Mouse (Mus musculus): Measurements from ENCODE around the gene Fancc. TPM values are rescaled to one million over a fixed set of nuclear protein-coding genes. Genes with fewer than 3 reads are reported as not detected.
A peak's percentile ranks its signal among the peaks of the same experiment; 100 is the strongest.
"Not testable (repeated sequence)": the region's sequence is repeated elsewhere in the genome, so short reads cannot be mapped to it uniquely, and the experiment has no call there.

Gene Fancc
- total RNA-seq, 2 experiments from 2014 or later, result 9.1 to 9.7 TPM

DNA sequence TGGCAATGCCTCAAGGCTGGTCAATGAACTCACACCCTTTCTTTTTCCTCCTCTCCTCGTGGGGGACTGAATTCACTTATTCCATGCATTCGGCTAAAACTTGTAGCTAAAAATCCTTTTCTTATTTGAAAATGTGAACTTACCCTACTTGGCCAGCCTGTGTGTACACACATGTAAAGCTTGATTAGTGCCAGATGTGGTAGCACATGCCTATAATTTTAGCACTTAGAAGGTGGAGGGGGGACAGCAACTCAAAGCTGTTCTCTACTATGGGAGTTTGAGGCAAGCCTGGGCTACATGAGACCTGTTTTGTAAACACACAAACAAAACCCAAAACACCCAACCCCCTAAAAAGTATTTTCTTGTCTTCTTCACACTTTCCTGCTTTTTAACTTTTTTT is 19.5 kb upstream of the Fancc start:
- no peak for DNase-seq (ENCODE audit: low spot score in 2 of 2)

DNA sequence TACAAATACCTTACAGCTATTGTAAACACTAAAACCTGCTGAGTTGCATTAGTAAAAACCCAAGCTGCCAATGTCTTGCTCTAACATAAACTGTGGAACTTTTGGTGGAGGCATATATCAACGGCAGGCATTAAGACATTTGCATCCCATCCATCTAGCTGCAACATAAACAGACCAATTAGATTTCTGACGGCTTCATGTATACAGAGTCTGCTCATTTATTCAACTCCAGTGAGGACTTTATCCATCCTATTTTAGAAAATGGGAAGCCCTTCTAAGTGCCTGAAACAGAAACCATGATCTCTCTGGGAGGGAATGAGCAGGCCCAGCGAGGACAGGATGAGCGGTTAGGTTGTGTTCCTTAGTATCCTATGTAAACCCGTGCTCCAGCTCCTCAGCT is 18.5 kb upstream of the Fancc start:
- DNase-seq (ENCODE audit: low spot score in 2 of 2), result no peak

DNA sequence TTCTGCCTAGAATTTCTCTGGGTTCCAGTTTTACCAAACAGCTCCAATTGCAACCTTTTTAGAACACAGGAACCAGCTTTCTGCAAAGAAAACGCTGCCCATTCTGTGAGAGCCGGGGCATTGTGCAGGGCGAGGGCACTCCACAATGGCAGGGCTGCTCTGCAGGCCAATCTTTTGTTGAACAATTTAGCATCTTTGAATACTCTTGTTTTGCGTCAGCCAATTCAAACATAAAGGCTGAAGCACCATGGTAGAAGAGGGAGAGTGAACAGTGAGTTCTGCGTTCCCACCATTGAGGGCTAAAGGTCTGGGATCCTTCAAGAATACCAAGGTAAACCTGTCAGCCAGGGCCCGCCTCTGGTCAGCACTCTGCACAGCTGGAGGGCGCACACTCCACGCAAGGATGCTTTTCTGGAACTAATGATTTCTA is 17.9 kb upstream of the Fancc start:
- DNase-seq (ENCODE audit: low spot score in 2 of 2), result no peak

DNA sequence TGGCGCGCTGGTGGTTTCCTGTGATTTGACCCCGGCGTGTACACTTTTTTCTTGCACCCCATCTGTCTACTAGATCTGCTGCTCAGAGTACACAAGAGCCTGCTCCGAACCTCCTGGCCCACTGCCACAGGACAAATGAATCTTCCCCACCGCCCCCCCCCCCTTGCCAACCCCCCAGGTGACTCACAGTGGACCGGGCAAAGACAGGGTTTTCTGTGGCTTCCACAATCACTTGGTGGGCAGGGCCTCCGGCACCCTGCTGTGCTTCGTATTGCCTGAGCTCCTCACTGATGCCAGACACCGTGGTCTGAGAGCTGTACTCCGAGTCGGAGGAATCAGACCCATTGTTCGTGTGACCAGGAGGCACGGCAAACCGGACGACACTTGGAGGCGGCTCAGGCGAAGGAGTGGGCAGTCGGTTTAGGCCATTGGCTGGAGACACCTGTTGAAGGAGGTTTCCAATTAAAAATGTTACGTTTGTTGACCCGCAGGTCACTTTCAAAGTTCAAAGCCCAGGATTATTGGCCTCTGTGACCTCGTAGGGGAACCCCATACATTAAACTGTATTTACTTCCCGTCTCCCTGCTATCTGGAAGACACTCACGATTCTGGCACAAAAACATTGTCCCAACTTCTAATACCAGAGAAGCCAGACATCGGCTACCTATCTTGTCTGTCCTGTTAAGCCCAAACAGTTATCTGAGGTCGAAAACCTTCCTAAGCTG is 16.5 kb upstream of the Fancc start:
- DNase-seq (ENCODE audit: low spot score in 2 of 2), result no peak

DNA sequence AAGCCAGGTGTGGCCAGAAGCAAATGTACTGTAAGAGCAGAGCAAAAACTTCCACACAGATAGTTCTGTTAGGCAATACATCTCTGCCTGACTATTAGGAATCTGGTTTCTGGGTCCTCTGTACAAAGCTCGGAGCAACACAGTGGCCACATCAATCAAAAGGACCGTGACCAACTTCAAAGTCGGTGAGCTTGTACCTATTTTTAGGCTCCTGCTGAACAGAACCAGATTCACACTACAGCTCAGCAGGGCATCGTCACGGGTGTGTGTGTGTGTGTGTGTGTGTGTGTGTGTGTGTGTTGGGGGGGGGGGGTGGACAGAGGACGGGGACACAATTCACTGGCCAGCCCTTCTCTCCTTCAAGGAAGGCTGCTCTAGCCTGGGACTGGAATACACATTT is 15.3 kb upstream of the Fancc start:
- DNase-seq (ENCODE audit: low spot score in 2 of 2), result no peak

DNA sequence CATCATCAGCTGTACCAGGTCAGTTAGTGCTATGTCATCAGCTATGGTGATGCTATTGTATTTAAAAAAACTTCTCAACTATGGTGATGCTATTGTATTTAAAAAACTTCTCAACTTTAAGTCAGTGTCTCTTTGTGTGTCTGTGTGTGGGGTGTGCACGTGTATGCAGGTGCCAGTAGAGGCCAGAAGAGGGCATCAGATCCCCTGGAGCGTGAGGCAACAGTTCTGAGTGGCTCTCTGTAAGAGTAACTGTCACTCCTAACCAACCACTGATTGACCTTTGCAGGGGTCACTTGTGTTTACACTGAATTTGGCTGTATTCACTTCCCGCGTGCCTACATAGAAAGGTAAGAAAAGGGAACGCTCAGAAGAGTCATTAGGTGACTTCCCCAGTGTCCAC is 10.7 kb upstream of the Fancc start:
- DNase-seq (ENCODE audit: low spot score in 2 of 2), result no peak

DNA sequence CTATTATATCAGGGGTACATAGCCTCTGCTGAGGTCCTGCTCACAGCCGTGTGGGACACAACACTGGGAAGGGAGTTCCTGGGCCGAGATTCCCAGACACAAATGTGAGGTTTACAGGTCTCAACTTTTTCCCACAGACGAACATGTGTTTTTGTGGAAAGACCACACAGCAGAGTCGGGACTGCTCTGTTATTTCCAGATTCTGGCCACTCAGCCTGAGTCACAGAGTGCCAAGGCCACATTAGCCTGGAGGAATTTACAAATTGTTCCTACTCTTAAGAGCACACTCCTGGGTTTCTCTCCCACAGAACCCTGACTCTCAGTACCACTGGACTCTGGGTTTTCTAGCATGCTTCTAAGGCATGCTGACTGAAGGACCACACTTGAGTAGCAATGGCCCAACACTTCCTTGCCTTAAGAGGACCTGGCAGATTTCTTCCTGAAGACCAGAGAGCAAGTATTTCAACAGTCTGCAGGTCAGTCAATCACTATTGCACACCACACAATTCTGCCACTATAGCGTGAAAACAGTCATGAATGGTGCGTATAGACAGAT is 10.0 kb upstream of the Fancc start:
- no peak for DNase-seq (ENCODE audit: low spot score in 2 of 2)

DNA sequence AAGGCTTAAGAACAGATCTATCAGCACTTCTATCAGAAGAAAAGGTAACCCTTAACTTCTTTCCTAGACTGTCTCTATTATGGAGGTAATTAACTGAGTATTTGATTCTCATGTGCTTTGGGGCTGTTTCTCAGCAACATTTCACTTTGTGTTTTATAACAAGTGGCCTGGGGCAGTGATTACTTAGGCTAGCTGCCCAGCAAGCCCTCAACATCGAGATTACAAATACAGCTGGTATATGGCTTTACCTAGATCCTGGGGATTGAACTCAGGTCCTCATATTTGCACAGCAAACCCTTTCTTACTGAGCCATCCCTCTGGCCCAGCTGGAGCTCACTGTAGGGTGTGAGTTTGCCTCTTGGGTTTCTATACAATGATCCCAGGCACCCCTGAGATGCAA is 9.3 kb upstream of the Fancc start:
- DNase-seq (ENCODE audit: low spot score in 2 of 2), result no peak

DNA sequence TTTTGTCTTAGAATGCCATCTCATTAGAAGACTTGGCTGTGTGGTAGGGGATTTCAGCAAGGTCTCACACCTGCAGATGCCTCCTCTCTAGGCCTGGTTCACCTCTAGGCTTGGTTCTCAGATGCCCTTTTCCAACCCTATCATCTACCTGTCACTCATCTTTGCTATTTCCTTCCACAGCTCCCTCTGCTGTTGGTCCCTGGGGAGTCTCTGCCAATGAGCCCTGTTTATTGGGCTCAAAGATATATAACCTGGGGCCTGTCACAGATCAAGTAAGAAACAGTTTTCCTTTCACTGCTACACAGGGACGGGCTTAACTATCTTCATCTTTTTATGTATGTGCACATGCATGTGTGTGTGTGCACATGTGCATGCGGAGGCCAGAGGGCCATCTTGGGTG is 5.3 kb upstream of the Fancc start:
- no peak for DNase-seq (ENCODE audit: low spot score in 2 of 2)

DNA sequence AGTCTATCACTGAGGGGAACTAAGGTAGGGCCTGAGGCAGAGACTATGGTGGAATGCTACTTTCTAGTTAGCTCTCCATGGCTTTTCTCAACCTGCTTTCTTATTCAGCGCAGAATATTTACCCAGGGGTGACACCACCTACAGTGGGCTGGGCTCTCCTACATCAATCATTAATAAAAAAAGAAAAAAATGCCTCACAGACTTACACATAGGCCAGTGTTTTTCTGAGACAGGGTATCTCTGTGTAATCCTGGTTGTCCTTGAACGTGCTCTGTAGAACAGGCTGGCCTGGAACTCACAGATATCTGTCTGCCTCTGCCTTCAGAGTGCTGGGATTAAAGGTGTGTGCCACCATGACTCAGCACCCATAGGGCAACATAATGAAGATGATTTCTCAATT is 2.4 kb upstream of the Fancc start:
- no peak for DNase-seq (ENCODE audit: low spot score in 2 of 2)

DNA sequence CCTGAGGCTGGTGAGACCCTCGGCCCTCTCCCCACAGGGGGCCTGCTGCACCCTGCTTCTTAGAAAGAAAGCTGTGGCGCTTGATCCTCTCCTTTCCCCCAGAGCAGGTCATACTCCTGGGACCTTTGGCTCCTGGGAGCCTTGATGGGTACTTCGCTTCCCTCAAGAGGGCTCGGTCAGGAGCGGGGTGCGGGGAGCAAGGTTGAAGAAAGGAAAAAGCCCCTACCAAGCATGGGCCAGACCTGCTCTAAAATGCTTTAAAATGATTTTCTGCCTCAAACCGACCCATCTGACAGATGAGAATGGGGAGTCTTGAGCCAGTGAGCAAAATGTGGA is 9.4 kb downstream of the Fancc start:
- DNase-seq (ENCODE audit: low spot score in 2 of 2), result no peak

DNA sequence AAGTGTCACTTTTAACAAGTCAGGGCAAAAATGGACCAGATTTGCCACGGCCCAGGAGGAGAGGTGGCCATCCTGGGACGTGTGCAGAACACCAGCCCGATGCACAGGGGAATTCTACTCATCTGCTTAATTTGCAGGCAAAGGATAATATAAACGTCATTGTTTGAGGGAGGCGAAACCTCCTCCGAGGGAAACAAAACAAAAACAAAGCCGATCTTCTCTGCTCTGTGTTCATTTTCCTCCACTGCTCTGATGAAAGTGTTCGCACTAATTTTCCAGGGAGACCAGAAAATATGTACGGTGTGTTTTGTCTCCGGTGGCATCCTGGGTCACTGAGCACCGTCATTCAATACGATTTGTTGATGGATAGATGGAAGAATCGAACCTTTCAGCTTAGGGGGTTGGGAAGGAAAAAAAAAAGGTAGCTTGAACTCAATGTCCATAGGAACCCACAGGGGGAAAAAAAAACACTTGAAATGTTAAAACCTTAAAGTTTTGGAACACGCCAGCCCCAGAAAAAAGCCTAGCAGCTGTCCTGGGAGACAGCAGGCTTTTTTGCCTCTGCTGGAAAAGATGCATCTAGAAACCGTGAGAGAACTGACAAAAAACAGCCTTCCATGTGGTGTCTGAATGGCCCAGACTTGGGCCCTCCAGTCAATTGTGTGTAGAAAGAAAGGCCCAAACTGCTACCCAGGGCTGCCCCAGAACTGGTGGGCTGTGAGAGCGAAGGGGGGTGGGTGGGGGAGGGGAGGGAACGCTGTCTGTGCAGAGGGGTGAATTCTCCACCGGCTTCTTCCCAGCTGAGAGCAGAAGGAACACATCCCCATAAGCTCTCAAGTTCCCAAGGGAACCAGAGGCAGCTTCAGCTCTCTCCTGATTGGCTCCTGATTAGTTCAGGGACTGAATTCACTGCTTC is 10.0 kb downstream of the Fancc start:
- no peak for DNase-seq (ENCODE audit: low spot score in 2 of 2)

DNA sequence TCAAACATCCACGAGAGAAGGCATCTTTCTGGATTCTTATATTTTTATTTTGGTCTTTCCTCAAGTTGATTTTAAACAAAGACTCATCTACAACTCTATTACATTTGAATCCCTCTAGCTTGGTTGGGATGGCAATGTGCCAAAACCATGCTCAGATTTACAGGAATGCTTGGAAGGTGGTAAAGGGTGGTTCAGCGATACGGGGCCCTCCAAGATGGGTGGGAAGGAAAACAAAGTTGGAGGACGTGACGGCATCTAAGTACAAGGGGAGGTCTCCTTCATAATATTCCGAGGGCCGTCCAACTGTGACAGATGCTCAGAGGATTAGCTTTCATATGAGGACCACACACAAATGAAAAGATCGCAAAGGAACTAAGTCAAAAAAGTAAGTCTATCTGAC is 21.7 kb downstream of the Fancc start:
- DNase-seq (ENCODE audit: low spot score in 2 of 2), result no peak

DNA sequence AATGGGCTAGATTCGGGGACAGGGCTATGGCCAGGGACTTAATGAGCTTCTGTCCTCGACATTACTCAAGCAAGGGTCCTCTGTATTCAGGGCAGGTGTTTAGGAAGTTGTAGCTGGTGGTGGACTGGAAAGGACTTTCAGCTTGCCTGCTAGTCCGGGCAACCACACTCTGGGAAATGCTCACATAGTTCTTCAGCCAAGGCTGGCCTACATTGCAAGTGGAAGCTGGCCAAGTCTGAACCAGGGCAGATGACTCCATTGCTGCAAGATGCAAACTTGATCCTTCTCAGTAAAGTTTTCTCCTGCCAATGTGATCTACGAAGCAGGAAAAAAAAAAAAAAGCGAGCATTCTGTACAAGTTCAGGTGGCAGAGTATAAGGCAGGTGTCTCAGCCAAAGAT is 44.2 kb downstream of the Fancc start:
- peak; percentile 27 to 39 for DNase-seq (ENCODE audit: low spot score in 2 of 2)

DNA sequence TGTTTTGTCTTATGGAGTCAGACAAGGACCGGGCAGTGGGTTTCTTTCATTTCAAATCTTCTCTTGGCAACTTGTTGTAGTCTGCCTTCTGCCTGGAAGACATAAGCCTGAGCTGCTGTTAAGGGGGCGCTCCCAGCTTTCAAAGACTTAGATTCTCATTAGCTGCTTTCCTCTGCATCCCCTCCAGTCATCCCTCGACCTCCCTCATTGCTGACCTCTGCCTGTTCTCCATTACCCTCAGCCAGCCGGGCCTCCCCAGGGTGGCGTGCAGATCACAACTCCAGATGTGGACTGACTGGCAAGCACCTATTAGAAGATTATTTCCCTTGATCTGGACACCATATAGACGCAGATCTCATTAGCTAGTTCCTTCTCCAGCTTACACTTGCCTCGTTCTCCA is 45.9 kb downstream of the Fancc start:
- DNase-seq (ENCODE audit: low spot score in 2 of 2), result no peak

DNA sequence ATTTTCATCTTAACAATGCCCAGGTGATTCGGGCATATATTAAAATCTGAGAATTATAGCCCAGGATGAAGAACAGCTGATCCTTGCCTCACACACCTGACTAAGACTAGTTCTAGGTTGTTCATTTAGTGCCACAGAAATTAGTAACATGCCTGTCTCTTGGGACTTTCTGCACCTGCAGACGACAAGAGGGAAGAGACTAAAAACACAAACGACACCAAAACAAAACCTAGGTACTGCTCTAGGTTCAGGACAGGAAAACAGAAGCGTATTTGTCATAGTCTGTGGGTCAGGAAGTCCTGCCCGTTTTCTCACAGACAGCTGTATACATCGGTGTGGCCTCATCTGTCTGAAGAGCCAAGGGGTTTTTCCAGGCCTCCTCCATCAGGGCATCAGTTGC is 51.7 kb downstream of the Fancc start:
- DNase-seq (ENCODE audit: low spot score in 2 of 2), result no peak

DNA sequence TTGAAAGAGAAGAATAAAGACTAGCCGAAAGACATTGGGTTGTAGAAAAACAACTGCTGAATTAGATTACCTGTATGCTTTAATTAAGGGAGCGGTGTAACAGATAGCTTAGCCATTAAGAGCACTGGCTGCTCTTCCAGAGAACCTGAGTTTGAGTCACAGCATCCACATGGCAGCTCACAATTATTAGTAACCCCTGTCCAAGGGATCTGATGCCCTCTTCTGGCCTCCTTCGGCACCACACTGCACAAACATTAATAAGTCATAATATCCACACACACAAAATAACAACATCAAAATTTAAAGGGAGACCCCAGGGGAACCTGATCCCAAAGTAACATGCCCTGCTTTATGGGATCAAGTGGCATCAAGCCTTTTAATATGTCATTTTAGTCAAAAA is 64.3 kb downstream of the Fancc start:
- no peak for DNase-seq (ENCODE audit: low spot score in 2 of 2)

DNA sequence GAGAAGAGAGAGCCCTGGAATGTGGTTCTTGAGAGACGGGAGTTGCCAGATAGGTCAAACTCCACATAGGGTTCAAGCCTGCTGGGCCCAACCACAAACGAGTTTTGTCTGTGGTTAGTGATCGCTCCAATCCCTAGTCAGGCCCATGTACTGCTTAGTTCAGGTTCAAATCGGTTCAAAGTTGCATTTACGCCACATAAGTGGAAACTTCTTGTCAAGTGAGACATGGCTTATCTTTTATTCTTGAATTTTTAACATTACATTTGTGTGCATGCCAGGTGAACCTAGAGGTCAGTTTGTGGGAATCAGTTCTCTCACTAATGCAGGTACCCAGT is 65.3 kb downstream of the Fancc start:
- no peak for DNase-seq (ENCODE audit: low spot score in 2 of 2)

DNA sequence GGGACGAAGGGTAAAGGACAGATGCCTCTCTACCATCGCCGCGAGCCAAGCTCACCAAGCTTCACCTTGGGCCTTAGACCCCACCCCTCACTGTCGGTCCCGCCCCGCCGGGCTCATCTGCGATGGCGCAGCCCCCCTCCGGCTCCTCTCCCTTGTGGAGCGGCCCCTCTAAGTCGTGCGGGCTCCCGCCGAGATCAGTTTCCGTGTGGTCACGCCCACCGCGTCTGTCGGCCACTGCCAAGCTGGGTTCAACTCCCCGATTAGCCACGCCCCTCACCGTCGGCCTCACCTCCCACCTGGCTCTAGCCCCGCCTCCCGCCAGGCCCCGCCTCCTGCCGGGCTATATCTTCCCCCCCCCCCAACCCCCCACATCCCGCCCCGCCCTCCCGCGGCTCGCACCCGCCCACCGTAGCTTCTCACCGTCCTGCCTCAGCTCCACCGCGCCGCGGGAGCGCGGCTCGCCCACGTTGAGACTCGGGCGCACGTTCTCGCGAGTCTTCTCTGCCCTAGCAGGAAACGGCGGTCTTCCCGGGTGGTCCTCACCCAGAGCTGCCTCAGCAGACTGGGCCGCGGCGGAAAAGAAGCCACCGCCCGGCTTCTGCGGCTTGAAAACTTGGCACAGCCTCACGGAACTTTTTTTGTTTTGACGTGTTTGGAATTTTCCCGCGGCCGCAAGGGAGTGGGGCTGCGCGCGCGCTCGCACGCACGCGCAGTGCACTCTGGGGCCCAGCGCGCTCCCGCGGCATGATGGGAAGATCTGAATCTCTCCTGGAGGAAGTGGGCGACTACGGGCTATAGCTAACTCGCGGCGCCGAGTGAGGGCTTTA is 65.8 kb downstream of the Fancc start:
- DNase-seq (ENCODE audit: low spot score in 2 of 2), result peak; percentile 87 to 91

DNA sequence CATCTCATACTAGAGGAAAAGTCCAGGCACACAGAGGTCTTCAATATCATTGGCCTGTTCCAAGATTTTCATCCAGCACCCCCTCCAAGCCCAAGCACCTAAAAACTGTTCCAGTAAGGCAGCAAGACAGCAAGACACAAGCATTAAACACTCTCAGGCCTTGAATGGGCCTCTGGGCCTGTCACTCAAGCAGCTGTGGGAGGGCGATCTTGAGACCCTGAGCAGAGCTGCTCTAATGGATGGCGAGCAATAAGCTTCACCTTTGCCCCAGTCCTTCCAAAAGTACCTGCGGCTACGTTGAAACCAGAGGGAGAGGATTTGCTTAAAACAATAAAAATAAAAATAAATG is 66.4 kb downstream of the Fancc start:
- no peak for DNase-seq (ENCODE audit: low spot score in 2 of 2)

DNA sequence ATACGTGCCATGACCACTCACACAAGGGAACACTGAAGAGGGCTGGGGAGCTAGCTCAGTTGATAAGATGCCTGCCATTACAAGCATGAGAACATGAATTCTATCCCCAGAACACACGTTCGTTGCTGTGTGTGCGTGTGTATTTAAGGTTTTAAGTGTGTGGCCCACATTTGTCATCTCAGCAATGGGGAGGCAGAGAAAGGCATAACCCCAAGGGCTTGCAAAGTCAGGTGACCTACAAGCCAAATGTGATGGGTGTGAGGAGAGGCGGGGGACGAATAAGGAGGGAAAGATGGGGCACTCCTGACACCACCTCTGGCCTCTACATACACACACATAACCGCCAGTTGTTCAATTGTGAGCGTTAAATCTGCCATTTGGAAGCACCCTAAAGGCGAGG is 66.9 kb downstream of the Fancc start:
- DNase-seq (ENCODE audit: low spot score in 2 of 2), result no peak

DNA sequence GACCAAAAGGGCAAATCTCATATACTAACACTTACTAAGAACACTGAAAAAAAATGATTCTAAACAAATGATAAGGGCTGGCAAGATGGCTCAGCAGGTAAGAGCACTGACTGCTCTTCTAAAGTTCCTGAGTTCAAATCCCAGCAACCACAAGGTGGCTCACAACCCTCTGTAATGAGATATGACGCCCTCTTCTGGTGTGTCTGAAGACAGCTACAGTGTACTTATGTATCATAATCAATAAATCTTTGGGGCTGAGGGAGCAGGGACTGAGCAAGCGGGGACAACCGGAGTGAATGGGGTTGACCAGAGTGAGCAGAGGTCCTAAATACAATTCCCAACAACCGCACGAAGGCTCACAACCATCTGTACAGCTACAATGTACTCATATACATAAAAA is 68.9 kb downstream of the Fancc start:
- not testable (repeated sequence) for DNase-seq (ENCODE audit: low spot score in 2 of 2)
